Mouse (Mus musculus): ENCODE results near the gene Lrfn2. TPM values are rescaled to one million over a fixed set of nuclear protein-coding genes. Genes with fewer than 3 reads are reported as not detected.
A peak's percentile ranks its signal among the peaks of the same experiment; 100 is the strongest.

Gene Lrfn2
- under 1 TPM; 0.38 to 0.47 TPM for total RNA-seq (2021)

GRCm38 (mm10) chr17:48931621-48932405 is at the start of gene Lrfn2:
Lrfn2 (plus strand) TSS chr17:48932379.
- intact Hi-C loops (cut with DNase I) = loop anchor here (1.0 to 5.0 kb wide), 4 partner anchors 100 to 469 kb away; no protein-coding TSS in a partner anchor
- peak; percentile 76 to 85 for DNase-seq

GRCm38 (mm10) chr17:48887472-48888385 is 44.5 kb upstream of the Lrfn2 start:
- intact Hi-C loops (cut with DNase I) = no loop called here
- DNase-seq = no peak

- intact Hi-C loops (cut with DNase I) = no loop called here
- no peak for DNase-seq
These were observed 26.7 kb upstream of the Lrfn2 start for GRCm38 (mm10) chr17:48905286-48906040.

GRCm38 (mm10) chr17:48913437-48913836 is 18.7 kb upstream of the Lrfn2 start:
- no peak for DNase-seq
- intact Hi-C loops (cut with DNase I) = no loop called here

- intact Hi-C loops (cut with DNase I) = no loop called here
- DNase-seq = no peak
These were observed 14.8 kb upstream of the Lrfn2 start for GRCm38 (mm10) chr17:48917411-48917810.

GRCm38 (mm10) chr17:48918458-48918857 is 13.7 kb upstream of the Lrfn2 start:
- intact Hi-C loops (cut with DNase I) = no loop called here
- no peak for DNase-seq

- intact Hi-C loops (cut with DNase I) = no loop called here
- DNase-seq = no peak
These were observed 9.3 kb upstream of the Lrfn2 start for GRCm38 (mm10) chr17:48922905-48923304.

- DNase-seq = no peak
- intact Hi-C loops (cut with DNase I) = no loop called here
These were observed 6.8 kb upstream of the Lrfn2 start for GRCm38 (mm10) chr17:48925426-48925825.

- intact Hi-C loops (cut with DNase I) = loop anchor here (1.0 to 5.0 kb wide), 3 partner anchors 101 to 470 kb away; no protein-coding TSS in a partner anchor
- DNase-seq = no peak
These were observed 1.2 kb upstream of the Lrfn2 start for GRCm38 (mm10) chr17:48930994-48931393.

GRCm38 (mm10) chr17:48932406-48932906 is 277 bp downstream of the Lrfn2 start:
- no peak for DNase-seq
- intact Hi-C loops (cut with DNase I) = loop anchor here (2.0 to 5.0 kb wide), 2 partner anchors 100 to 186 kb away; no protein-coding TSS in a partner anchor

- no peak for DNase-seq
- intact Hi-C loops (cut with DNase I) = loop anchor here (2.0 to 5.0 kb wide), 2 partner anchors 99 to 186 kb away; no protein-coding TSS in a partner anchor
These were observed 737 bp downstream of the Lrfn2 start for GRCm38 (mm10) chr17:48932916-48933315.

- no peak for DNase-seq
- intact Hi-C loops (cut with DNase I) = no loop called here
These were observed 3.0 kb downstream of the Lrfn2 start for GRCm38 (mm10) chr17:48935201-48935600.

GRCm38 (mm10) chr17:48936445-48937141 is 4.4 kb downstream of the Lrfn2 start:
- intact Hi-C loops (cut with DNase I) = no loop called here

GRCm38 (mm10) chr17:48938711-48939220 is 6.6 kb downstream of the Lrfn2 start:
- intact Hi-C loops (cut with DNase I) = no loop called here

More at GRCm38 (mm10) chr17:48936445-48937141, 4.4 kb downstream of the Lrfn2 start:
- no peak for DNase-seq

GRCm38 (mm10) chr17:48946315-48946714 is 14.1 kb downstream of the Lrfn2 start:
- intact Hi-C loops (cut with DNase I) = no loop called here
- no peak for DNase-seq

More at GRCm38 (mm10) chr17:48938711-48939220, 6.6 kb downstream of the Lrfn2 start:
- peak in 1 of 2 experiments; percentile 11 for DNase-seq

- no peak for DNase-seq
- intact Hi-C loops (cut with DNase I) = no loop called here
These were observed 14.6 kb downstream of the Lrfn2 start for GRCm38 (mm10) chr17:48946765-48947164.

GRCm38 (mm10) chr17:48951250-48951649 is 19.1 kb downstream of the Lrfn2 start:
- no peak for DNase-seq
- intact Hi-C loops (cut with DNase I) = no loop called here

GRCm38 (mm10) chr17:48956033-48956631 is 24.0 kb downstream of the Lrfn2 start:
- no peak for DNase-seq
- intact Hi-C loops (cut with DNase I) = no loop called here

GRCm38 (mm10) chr17:48960161-48960698 is 28.1 kb downstream of the Lrfn2 start:
- intact Hi-C loops (cut with DNase I) = no loop called here
- peak; percentile 29 to 33 for DNase-seq
